Mouse (Mus musculus) cerebellum, adult 2 months (tissue): ENCODE results near the gene Zg16.
A peak's percentile ranks its signal among the peaks of the same experiment; 100 is the strongest.

Source experiments
- CTCF ChIP-seq: fragments of 200-500 bp; IDR thresholded peaks from 2 replicates; pipeline ENCODE4 v1.5.1; 2011; ENCODE audit warnings: low read depth, mild to moderate bottlenecking, control low read depth, low read length, moderate library complexity, borderline replicate concordance; ENCODE audit not compliant: insufficient read depth
- POLR2A ChIP-seq: fragments of 200-500 bp; IDR thresholded peaks from 2 replicates; pipeline ENCODE4 v1.6.1; 2011; ENCODE audit warnings: low read length, control low read depth, borderline replicate concordance; ENCODE audit not compliant: insufficient read depth

- TF ChIP-seq POLR2A (peak; percentile 14; the same call in 1 of the 2 replicates), CTCF (no peak)
Measured at GRCm38 (mm10) chr7:127012374-127012773, 74.8 kb downstream of the Zg16 start.
